Mouse (Mus musculus) lung, postnatal 0 days (tissue): ENCODE results near the gene Arhgap17.

Source experiments
- CTCF ChIP-seq: IDR thresholded peaks from 2 replicates; pipeline ENCODE4 v1.5.1; 2016; ENCODE audit warnings: antibody characterized with exemption, mild to moderate bottlenecking
- EP300 ChIP-seq: IDR thresholded peaks from 2 replicates; pipeline ENCODE4 v1.6.1; 2016; ENCODE audit warnings: antibody characterized with exemption, mild to moderate bottlenecking, control low read depth

DNA sequence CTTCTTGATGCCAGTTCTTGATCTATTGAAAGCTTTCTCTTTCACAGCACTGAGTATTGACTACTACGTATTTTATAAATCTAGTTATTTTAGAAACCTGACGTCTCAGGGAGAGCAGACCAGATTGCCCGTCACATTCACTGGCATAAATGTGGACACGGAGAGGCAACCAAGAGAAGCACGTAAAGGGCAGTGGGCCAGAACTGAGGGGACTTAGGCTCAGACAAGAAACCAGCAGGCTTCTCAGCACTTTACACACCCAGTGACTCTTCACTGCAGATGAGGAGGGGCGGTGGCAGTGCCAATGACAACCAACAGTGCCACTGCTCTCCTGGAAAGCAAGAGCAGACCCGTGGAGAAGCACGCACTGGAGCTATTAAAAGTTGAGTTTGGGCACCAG lies 62.5 kb downstream of the Arhgap17 start:
- no peak for TF ChIP-seq EP300
- TF ChIP-seq CTCF: no peak
